Mouse (Mus musculus) intestine, embryonic 14.5 days (tissue): ENCODE measurements around the gene Nploc4. TPM values are rescaled to one million over a fixed set of nuclear protein-coding genes. Genes with fewer than 3 reads are reported as not detected.
"Not testable (repeated sequence)": the region's sequence is repeated elsewhere in the genome, so short reads cannot be mapped to it uniquely, and the experiment has no call there.

ENCODE experiments used
- ATAC-seq: fragments of 200-750 bp; cut with Nextera tagmentation; replicated peaks from 2 replicates; pipeline ENCODE4 v1.8.0; 2017; ENCODE audit warnings: low read depth, moderate number of reproducible peaks, moderate TSS enrichment, moderate library complexity; ENCODE audit not compliant: low FRiP score, low TSS enrichment
- DNase-seq: peaks from one replicate; pipeline ENCODE4 v3.0.0-alpha.2; 2018; ENCODE audit warnings: low spot score
- H3K27ac ChIP-seq: fragments of 300-500 bp; sonication (generic); 2 replicates; pipeline ENCODE4 v1.5.1; 2014; ENCODE audit warnings: low read depth, mild to moderate bottlenecking, control low read depth
- H3K27me3 ChIP-seq: fragments of 300-500 bp; sonication (generic); replicated peaks from 2 replicates; pipeline ENCODE4 v1.6.1; 2014; ENCODE audit warnings: low read length, control low read depth; ENCODE audit not compliant: control insufficient read depth, insufficient read depth
- H3K36me3 ChIP-seq: fragments of 300-500 bp; sonication (generic); 2 replicates; pipeline ENCODE4 v1.6.1; 2014; ENCODE audit warnings: low read length, control low read depth; ENCODE audit not compliant: control insufficient read depth, insufficient read depth
- H3K4me1 ChIP-seq: fragments of 300-500 bp; sonication (generic); replicated peaks from 2 replicates; pipeline ENCODE4 v1.6.1; 2014; ENCODE audit warnings: low read length, control low read depth, mixed read lengths; ENCODE audit not compliant: control insufficient read depth, insufficient read depth
- H3K4me2 ChIP-seq: fragments of 300-500 bp; sonication (generic); 2 replicates; pipeline ENCODE4 v1.6.1; 2014; ENCODE audit warnings: low read length
- H3K4me3 ChIP-seq: fragments of 300-500 bp; sonication (generic); 2 replicates; pipeline ENCODE4 v1.5.1; 2014; ENCODE audit warnings: low read depth, low read length, control low read depth, mixed read lengths
- H3K9ac ChIP-seq: fragments of 300-500 bp; sonication (generic); 2 replicates; pipeline ENCODE4 v1.6.1; 2014; ENCODE audit warnings: mild to moderate bottlenecking, low read length
- H3K9me3 ChIP-seq: fragments of 300-500 bp; sonication (generic); 2 replicates; pipeline ENCODE4 v1.6.1; 2016; ENCODE audit warnings: low read length, control low read depth; ENCODE audit not compliant: control insufficient read depth
- WGBS: fragments of 180-500 bp; shearing (Covaris S2); extraction: QIAGEN DNeasy Blood & Tissue Kit; methylation state at CpG from one replicate; pipeline ENCODE4 v1.1.7; 2014; 5-methylcytosine and 5-hydroxymethylcytosine counted together
- polyA plus RNA-seq: library from polyadenylated mRNA; unstranded; fragments of >200 nt; fragmentation: Nextera tagmentation; extraction: Ambion mirVana; gene quantifications from 2 replicates; pipeline ENCODE4 v1.2.1, GENCODE M21; 2014

Nploc4 gene
- polyA plus RNA-seq, 1 experiment from 2014 or later: 37.4 TPM

GRCm38 (mm10) chr11:120356319-120356840 is 81.1 kb downstream of the Nploc4 start:
- H3K4me3 ChIP-seq: no peak overlapping the region
- no peak overlapping the region for H3K9ac ChIP-seq
- no peaks in the 10 kb centered on the region for H3K36me3 ChIP-seq
- DNase-seq: no peak
- H3K4me1 ChIP-seq: peaks cover 60% of the 10 kb centered on the region
- ATAC-seq: no peak
- WGBS: 82% methylated on average over 15 of the region's 15 CpGs
- H3K27ac ChIP-seq: no peak overlapping the region
- no peaks in the 10 kb centered on the region for H3K27me3 ChIP-seq
- H3K9me3 ChIP-seq: no peaks in the 10 kb centered on the region
- H3K4me2 ChIP-seq: no peak overlapping the region

GRCm38 (mm10) chr11:120355277-120356039 is 82.0 kb downstream of the Nploc4 start:
- Histone ChIP-seq H3K4me3 (no peak overlapping the region), H3K27me3 (no peaks in the 10 kb centered on the region), H3K27ac (peak overlapping the region; percentile 16; the same call in 1 of the 2 replicates), H3K36me3 (no peaks in the 10 kb centered on the region), H3K9ac (no peak overlapping the region), H3K4me2 (no peak overlapping the region), H3K9me3 (no peaks in the 10 kb centered on the region), H3K4me1 (peaks cover 67% of the 10 kb centered on the region)
- ATAC-seq (no peak), DNase-seq (no peak)
- 39% methylated on average over 5 of the region's 5 CpGs for WGBS

GRCm38 (mm10) chr11:120354304-120355276 is 82.9 kb downstream of the Nploc4 start:
- WGBS: 86% methylated on average over 17 of the region's 17 CpGs
- Histone ChIP-seq H3K27ac (peak overlapping the region; percentile 100; the same call in 1 of the 2 replicates), H3K4me3 (no peak overlapping the region), H3K9me3 (no peaks in the 10 kb centered on the region), H3K36me3 (no peaks in the 10 kb centered on the region), H3K4me1 (peaks cover 58% of the 10 kb centered on the region), H3K4me2 (no peak overlapping the region), H3K27me3 (no peaks in the 10 kb centered on the region), H3K9ac (no peak overlapping the region)
- ATAC-seq (no peak), DNase-seq (no peak)

GRCm38 (mm10) chr11:120353500-120354303 is 83.8 kb downstream of the Nploc4 start:
- Histone ChIP-seq H3K36me3 (no peaks in the 10 kb centered on the region), H3K4me3 (no peak overlapping the region), H3K4me1 (peaks cover 54% of the 10 kb centered on the region), H3K27ac (peak overlapping the region; percentile 100; the same call in 1 of the 2 replicates), H3K27me3 (no peaks in the 10 kb centered on the region), H3K4me2 (0 out of 2 replicates have a peak overlapping the region, but pooled peaks have one; percentile 9), H3K9ac (0 out of 2 replicates have a peak overlapping the region, but pooled peaks have one; percentile 20), H3K9me3 (no peaks in the 10 kb centered on the region)
- ATAC-seq: peak; percentile 25
- WGBS: 32% methylated on average over 26 of the region's 26 CpGs
- DNase-seq: peak; percentile 82

- Histone ChIP-seq H3K4me2 (no peak overlapping the region), H3K27ac (peak overlapping the region; percentile 100), H3K4me1 (peaks cover 44% of the 10 kb centered on the region), H3K36me3 (no peaks in the 10 kb centered on the region), H3K27me3 (no peaks in the 10 kb centered on the region), H3K9ac (peak overlapping the region; percentile 25; the same call in 1 of the 2 replicates), H3K4me3 (no peak overlapping the region), H3K9me3 (no peaks in the 10 kb centered on the region)
- DNase-seq (no peak), ATAC-seq (no peak)
- WGBS: 53% methylated on average over 13 of the region's 13 CpGs
These were observed 84.8 kb downstream of the Nploc4 start for GRCm38 (mm10) chr11:120352571-120353290.

- DNase-seq, ATAC-seq, H3K9me3 ChIP-seq, H3K9ac ChIP-seq, H3K4me2 ChIP-seq, H3K36me3 ChIP-seq, H3K4me3 ChIP-seq, H3K27me3 ChIP-seq: not testable (repeated sequence)
- Histone ChIP-seq H3K27ac (peak overlapping the region; percentile 100; the same call in 1 of the 2 replicates), H3K4me1 (peaks cover 40% of the 10 kb centered on the region)
- WGBS: 87% methylated on average over 5 of the region's 5 CpGs
These were observed 85.5 kb downstream of the Nploc4 start for GRCm38 (mm10) chr11:120352093-120352350.

- Histone ChIP-seq H3K27me3 (no peaks in the 10 kb centered on the region), H3K4me3 (no peak overlapping the region), H3K9ac (peak overlapping the region; percentile 100), H3K9me3 (no peaks in the 10 kb centered on the region), H3K4me1 (peaks cover 40% of the 10 kb centered on the region), H3K4me2 (peak overlapping the region; percentile 89), H3K27ac (peak overlapping the region; percentile 100), H3K36me3 (peaks cover 8% of the 10 kb centered on the region)
- no peak for DNase-seq
- ATAC-seq: no peak
- WGBS: 77% methylated on average over 10 of the region's 10 CpGs
These were observed 86.0 kb downstream of the Nploc4 start for GRCm38 (mm10) chr11:120351250-120352092.
